Mouse (Mus musculus) central nervous system, embryonic 11.5 days (tissue): ENCODE results near the gene Adam19. TPM values are rescaled to one million over a fixed set of nuclear protein-coding genes. Genes with fewer than 3 reads are reported as not detected.

Source experiments
- polyA plus RNA-seq: library from polyadenylated mRNA; depleted of rRNA; stranded (reverse); fragments of >200 nt; gene quantifications from 2 replicates; pipeline ENCODE4 v1.2.3, GENCODE M21; 2012; rRNA removed

The Adam19 gene
- polyA plus RNA-seq, result 11.6 and 24.4 TPM in 2 replicates

DNA sequence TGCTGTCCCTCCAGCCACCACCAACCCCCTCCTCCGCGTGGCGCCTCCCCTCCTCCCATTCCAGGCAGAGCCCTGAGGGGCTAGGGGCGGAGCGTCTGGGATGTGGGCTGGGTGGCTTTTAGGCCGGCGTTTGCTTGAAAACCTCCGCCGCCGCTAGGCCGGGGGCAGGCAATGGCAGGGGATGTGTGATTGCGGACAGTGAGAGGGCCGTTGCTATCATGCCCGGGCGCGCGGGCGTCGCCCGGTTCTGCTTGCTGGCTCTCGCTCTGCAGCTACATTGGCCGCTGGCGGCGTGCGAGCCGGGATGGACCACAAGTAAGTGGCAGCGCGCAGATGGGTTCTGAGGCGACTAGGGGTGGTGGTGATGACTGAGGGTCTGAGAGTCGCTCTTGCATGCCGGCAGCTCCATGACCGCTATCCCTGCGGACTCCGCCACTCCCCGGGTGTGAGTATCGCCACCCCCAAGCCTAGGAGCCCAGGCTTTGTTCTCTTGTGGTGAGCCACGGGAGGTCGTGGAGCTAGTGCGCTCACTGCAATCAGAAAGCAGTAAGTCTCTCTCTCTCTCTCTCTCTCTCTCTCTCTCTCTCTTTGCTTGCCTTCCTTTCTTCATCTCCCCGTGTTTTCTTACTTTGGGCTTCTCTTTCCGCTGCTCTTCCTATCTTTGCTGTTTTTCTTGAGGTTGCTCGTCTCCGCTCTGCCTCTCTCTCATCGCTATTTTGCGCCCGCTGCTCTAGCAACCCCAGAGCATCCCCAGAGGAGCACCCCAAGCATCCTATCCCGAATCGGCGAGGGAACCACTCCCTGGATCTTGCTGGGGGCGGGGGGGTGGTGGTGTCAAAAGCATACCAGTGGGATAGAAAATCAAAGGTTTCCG is at the start of gene Adam19:
Gene Adam19 (plus strand): TSS at position 97 of the 874 bp plus-strand sequence.

DNA sequence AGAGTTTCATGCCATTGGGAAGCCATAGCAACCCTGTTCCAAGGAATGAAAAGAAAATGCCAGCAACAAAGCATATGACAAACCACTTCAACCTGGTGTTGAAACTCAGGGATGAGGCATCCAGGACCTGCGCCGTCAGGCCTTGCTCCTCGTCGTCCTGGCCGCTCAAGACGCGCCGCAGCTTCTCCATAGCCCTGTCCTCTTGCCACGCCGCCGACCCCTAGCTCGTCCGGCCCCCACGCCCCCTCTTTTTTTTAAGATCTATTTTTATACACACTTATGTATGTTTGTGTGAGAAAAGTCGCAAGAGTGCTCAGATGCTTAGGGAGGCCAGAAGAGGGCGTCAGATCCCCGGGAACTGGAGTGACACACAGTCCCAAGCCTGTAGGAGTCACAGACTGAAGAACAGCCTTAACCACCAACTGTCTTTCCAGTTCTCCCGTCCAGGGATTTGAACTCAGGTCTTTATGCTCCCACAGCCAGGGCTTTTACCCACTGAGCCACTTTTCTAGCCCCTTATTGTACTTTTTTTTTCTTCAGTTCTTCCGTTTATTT is 3.6 kb upstream of the Adam19 start, which contains the start of gene Gm12166:
Gene Gm12166 (minus strand): TSS at position 217 of the 555 bp plus-strand sequence.

DNA sequence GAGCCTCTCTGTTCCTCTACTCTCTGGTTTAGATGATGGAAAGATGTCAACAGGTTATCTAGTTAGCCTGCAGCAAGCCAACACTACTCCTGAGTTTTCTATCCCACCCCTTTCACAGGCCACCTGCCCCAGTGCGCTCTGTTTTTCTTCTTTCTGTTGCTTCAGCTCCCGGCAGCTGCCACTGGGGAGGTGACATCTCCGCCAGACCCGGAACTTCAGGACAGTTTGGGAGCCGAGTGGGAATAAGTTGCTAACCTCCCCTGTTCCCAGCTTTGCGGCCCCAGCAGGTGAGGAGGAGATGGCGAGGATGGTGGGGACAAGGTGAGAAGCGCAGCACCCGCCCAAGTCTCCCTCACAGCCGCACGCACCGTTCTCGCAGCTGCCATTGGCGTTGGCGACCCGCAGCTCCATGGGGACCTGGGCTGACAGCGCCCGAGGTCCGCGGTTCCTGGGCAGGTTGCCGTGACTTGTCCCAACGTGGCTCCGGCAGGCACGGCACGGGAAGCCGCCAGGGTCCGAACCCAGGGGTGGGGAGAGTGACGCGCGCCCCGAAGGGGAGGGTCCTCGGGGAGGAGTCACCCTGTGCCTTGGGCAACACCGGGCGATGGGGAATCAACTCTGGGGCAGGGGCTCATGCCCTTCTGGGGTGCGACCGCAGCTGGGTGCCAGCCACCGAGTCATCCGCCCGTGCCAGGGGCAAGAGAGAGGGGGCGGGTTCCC is 110.2 kb downstream of the Adam19 start, which contains the start of gene Nipal4:
Gene Nipal4 (minus strand): TSS at position 643 of the 720 bp plus-strand sequence.

Other genes starting within 250 kb of the Adam19 start
- 59.2 and 76.2 TPM in 2 replicates for gene Clint1, start 203.9 kb upstream of the Adam19 start, polyA plus RNA-seq
- gene Lsm11, start 111.1 kb upstream of the Adam19 start, polyA plus RNA-seq, result 10.3 and 14.1 TPM in 2 replicates
- gene Thg1l, start 100.5 kb upstream of the Adam19 start, polyA plus RNA-seq, result 21.2 and 23.1 TPM in 2 replicates
- 0.40 and 0.68 TPM in 2 replicates for gene Sox30, start 75.7 kb upstream of the Adam19 start, polyA plus RNA-seq
- 3.5 and 5.2 TPM in 2 replicates for gene Gm12166, start 3.7 kb upstream of the Adam19 start, polyA plus RNA-seq
- gene Nipal4, start 110.5 kb downstream of the Adam19 start, polyA plus RNA-seq, result 0.42 and 0.99 TPM in 2 replicates
- 0.21 and 0.23 TPM in 2 replicates for gene Fndc9, start 179.5 kb downstream of the Adam19 start, polyA plus RNA-seq